Mouse (Mus musculus) testis, adult 2 months (tissue): ENCODE data around the gene Kcnh4. TPM values are rescaled to one million over a fixed set of nuclear protein-coding genes. Genes with fewer than 3 reads are reported as not detected.

Experiments used
- H3K27ac ChIP-seq: fragments of 200-500 bp; 2 replicates; pipeline ENCODE4 v1.5.1; 2012; ENCODE audit warnings: low read depth, low read length; ENCODE audit not compliant: control insufficient read depth, insufficient read depth
- H3K27me3 ChIP-seq: fragments of 200-500 bp; 2 replicates; pipeline ENCODE4 v1.6.1; 2012; ENCODE audit warnings: mild to moderate bottlenecking, low read length, moderate library complexity; ENCODE audit not compliant: control insufficient read depth, insufficient read depth
- H3K36me3 ChIP-seq: fragments of 200-500 bp; 2 replicates; pipeline ENCODE4 v1.6.1; 2012; ENCODE audit warnings: mild to moderate bottlenecking, low read length; ENCODE audit not compliant: control insufficient read depth, insufficient read depth
- H3K4me1 ChIP-seq: fragments of 200-500 bp; 2 replicates; pipeline ENCODE4 v1.6.1; 2012; ENCODE audit warnings: low read length; ENCODE audit not compliant: control insufficient read depth, insufficient read depth
- H3K4me3 ChIP-seq: fragments of 200-500 bp; 2 replicates; pipeline ENCODE4 v1.5.1; 2012; ENCODE audit warnings: low read depth, mild to moderate bottlenecking, low read length, moderate library complexity, mixed read lengths; ENCODE audit not compliant: control insufficient read depth
- CTCF ChIP-seq: fragments of 200-500 bp; IDR thresholded peaks from 2 replicates; pipeline ENCODE4 v1.5.1; 2012; ENCODE audit warnings: low read depth, mild to moderate bottlenecking, inconsistent platforms, low read length, moderate library complexity; ENCODE audit not compliant: control insufficient read depth, insufficient read depth, insufficient replicate concordance
- POLR2A ChIP-seq: fragments of 200-500 bp; IDR thresholded peaks from 2 replicates; pipeline ENCODE4 v1.6.1; 2012; ENCODE audit warnings: low read depth, mild to moderate bottlenecking, inconsistent platforms, low read length, moderate library complexity; ENCODE audit not compliant: control insufficient read depth
- polyA plus RNA-seq: library from polyadenylated mRNA; depleted of rRNA; stranded (reverse); fragments of >200 nt; gene quantifications from 2 replicates; pipeline ENCODE4 v1.2.3, GENCODE M21; 2012

Kcnh4 gene
- polyA plus RNA-seq, 1 experiment: 0.51 TPM

- Histone ChIP-seq H3K27ac (no peak overlapping the region), H3K36me3 (no peaks in the 10 kb centered on the region), H3K4me3 (peak overlapping the region; percentile 93), H3K4me1 (peaks cover 26% of the 10 kb centered on the region), H3K27me3 (no peaks in the 10 kb centered on the region)
- no peak for TF ChIP-seq CTCF
- no peak for TF ChIP-seq POLR2A
Measured at GRCm38 (mm10) chr11:100714948-100715347, 44.8 kb downstream of the Kcnh4 start.

- Histone ChIP-seq H3K4me1 (peaks cover 26% of the 10 kb centered on the region), H3K27ac (peak overlapping the region; percentile 97), H3K4me3 (peak overlapping the region; percentile 93), H3K27me3 (no peaks in the 10 kb centered on the region), H3K36me3 (no peaks in the 10 kb centered on the region)
- peak; percentile 61; the same call in 1 of the 2 replicates for TF ChIP-seq CTCF
- TF ChIP-seq POLR2A: no peak
Measured at GRCm38 (mm10) chr11:100714534-100714915, 45.2 kb downstream of the Kcnh4 start.

GRCm38 (mm10) chr11:100713735-100714533 lies 45.8 kb downstream of the Kcnh4 start, which contains the start of gene Hspb9:
Gene Hspb9, plus strand, starts transcription at chr11:100713850.
- H3K4me1 ChIP-seq: peaks cover 26% of the 10 kb centered on the region
- H3K36me3 ChIP-seq: no peaks in the 10 kb centered on the region
- TF ChIP-seq CTCF (no peak), POLR2A (peak; percentile 79)
- H3K4me3 ChIP-seq: peak within 1 kb of the TSS; percentile 93
- no peaks in the 10 kb centered on the region for H3K27me3 ChIP-seq
- H3K27ac ChIP-seq: peak within 1 kb of the TSS; percentile 97

GRCm38 (mm10) chr11:100713174-100713573 lies 46.6 kb downstream of the Kcnh4 start:
- TF ChIP-seq CTCF (no peak), POLR2A (no peak)
- peak overlapping the region; percentile 93 for H3K4me3 ChIP-seq
- H3K36me3 ChIP-seq: peaks cover 1% of the 10 kb centered on the region; the same call in 1 of the 2 replicates
- H3K4me1 ChIP-seq: peaks cover 26% of the 10 kb centered on the region
- no peaks in the 10 kb centered on the region for H3K27me3 ChIP-seq
- peak overlapping the region; percentile 97 for H3K27ac ChIP-seq

- peak within 1 kb of the TSS; percentile 97 for H3K27ac ChIP-seq
- TF ChIP-seq POLR2A (peak; percentile 77), CTCF (no peak)
- H3K36me3 ChIP-seq: peaks cover 1% of the 10 kb centered on the region; the same call in 1 of the 2 replicates
- H3K4me1 ChIP-seq: peaks cover 26% of the 10 kb centered on the region
- no peaks in the 10 kb centered on the region for H3K27me3 ChIP-seq
- H3K4me3 ChIP-seq: peak within 1 kb of the TSS; percentile 93
Measured at GRCm38 (mm10) chr11:100711783-100712615, 47.7 kb downstream of the Kcnh4 start, which contains the start of gene Kat2a. Gene Kat2a, minus strand, starts transcription at chr11:100712465.

- Histone ChIP-seq H3K4me1 (peaks cover 26% of the 10 kb centered on the region), H3K36me3 (peaks cover 1% of the 10 kb centered on the region; the same call in 1 of the 2 replicates)
Measured at GRCm38 (mm10) chr11:100710977-100711376, 48.8 kb downstream of the Kcnh4 start.

GRCm38 (mm10) chr11:100710528-100710927 lies 49.2 kb downstream of the Kcnh4 start:
- peaks cover 26% of the 10 kb centered on the region for H3K4me1 ChIP-seq
- H3K36me3 ChIP-seq: peaks cover 1% of the 10 kb centered on the region; the same call in 1 of the 2 replicates
- H3K27me3 ChIP-seq: no peaks in the 10 kb centered on the region
- no peak overlapping the region for H3K4me3 ChIP-seq
- no peak for TF ChIP-seq POLR2A
- TF ChIP-seq CTCF: no peak
- no peak overlapping the region for H3K27ac ChIP-seq

More at GRCm38 (mm10) chr11:100710977-100711376, 48.8 kb downstream of the Kcnh4 start:
- Histone ChIP-seq H3K4me3 (no peak overlapping the region), H3K27me3 (no peaks in the 10 kb centered on the region), H3K27ac (no peak overlapping the region)
- TF ChIP-seq POLR2A (no peak), CTCF (no peak)
